Mouse (Mus musculus) megakaryocyte, embryonic 14.5 days (primary cell): ENCODE data around the gene Tspan11.

ENCODE experiments used
- FLI1 ChIP-seq: IDR thresholded peaks from 2 replicates; pipeline ENCODE4 v1.6.1; 2012; ENCODE audit warnings: low read length, inconsistent platforms, mixed read lengths
- GATA1 ChIP-seq: IDR thresholded peaks from 3 replicates; pipeline ENCODE4 v1.6.1; 2012; ENCODE audit warnings: mixed read lengths, low read length, inconsistent platforms, borderline replicate concordance

DNA sequence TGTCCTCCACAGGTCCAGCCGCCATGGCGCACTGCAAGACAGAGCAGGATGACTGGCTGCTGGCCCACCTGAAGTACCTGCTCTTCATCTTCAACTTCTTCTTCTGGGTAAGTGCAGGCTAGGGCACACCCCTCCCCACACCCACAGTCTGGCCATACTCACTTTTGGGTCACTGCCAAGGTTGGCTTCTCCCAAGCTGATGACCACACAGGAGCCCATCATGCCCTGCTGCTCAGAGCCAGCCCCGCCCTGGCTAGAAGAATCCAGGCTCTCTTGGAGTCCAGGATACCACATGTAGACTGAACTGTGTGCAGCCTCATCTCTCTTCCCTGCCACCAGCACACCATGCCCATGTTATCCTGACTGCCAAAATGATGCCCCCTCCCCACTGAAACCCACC is 25.5 kb downstream of the Tspan11 start:
- TF ChIP-seq GATA1 (no peak), FLI1 (no peak)
